Mouse (Mus musculus): ENCODE results near the gene Stra8. TPM values are rescaled to one million over a fixed set of nuclear protein-coding genes. Genes with fewer than 3 reads are reported as not detected.

Gene Stra8
- polyA plus RNA-seq, 1 experiment from 2014 or later, result 0.10 TPM

DNA sequence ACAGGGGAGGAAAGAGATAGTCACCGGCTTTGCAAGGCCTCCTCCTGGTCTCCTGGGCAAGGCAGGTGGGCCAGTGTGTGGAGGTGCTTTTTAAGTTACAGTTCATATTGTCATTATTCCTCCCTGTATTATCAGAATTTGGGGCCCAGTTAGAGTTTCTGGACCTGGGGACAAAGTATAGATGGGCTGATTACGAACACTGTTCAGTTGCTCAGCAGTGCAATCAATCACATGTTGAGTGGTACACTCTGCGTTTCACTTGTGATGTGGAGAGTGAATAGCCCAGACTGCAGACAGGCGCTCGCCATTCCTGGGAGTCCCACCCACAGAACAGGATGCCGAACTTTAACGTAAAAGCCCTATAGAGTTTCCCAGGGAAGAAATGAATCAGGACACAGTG, 35.2 kb upstream of the Stra8 start:
- Histone ChIP-seq H3K27ac (ENCODE audit: low read length) (no peak overlapping the region), H3K9ac (replicated peaks; ENCODE audit: low read depth) (no peak overlapping the region), H3K4me3 (ENCODE audit: low read depth, low read length) (no peak overlapping the region), H3K36me3 (ENCODE audit: insufficient read depth, low read length) (peaks cover 29% of the 10 kb centered on the region; the same call in 1 of the 2 replicates), H3K27me3 (replicated peaks; ENCODE audit: insufficient read depth, low read length) (no peaks in the 10 kb centered on the region), H3K9me3 (ENCODE audit: low read length) (no peaks in the 10 kb centered on the region), H3K4me2 (replicated peaks; ENCODE audit: low read depth, low read length) (no peak overlapping the region), H3K4me1 (ENCODE audit: insufficient read depth, low read depth, low read length) (no peaks in the 10 kb centered on the region)
- DNase-seq (ENCODE audit: low spot score) (no peak), ATAC-seq (no peak)
- 86% methylated on average over 7 of the region's 7 CpGs for WGBS
- TF ChIP-seq CTCF (IDR thresholded peaks at IDR 0.05) (no peak), EP300 (IDR thresholded peaks at IDR 0.05) (no peak)

- Histone ChIP-seq H3K27me3 (replicated peaks; ENCODE audit: insufficient read depth, low read length) (no peaks in the 10 kb centered on the region), H3K4me2 (replicated peaks; ENCODE audit: low read depth, low read length) (no peak overlapping the region), H3K27ac (ENCODE audit: low read length) (no peak overlapping the region), H3K4me3 (ENCODE audit: low read depth, low read length) (no peak overlapping the region), H3K36me3 (ENCODE audit: insufficient read depth, low read length) (peaks cover 41% of the 10 kb centered on the region; the same call in 1 of the 2 replicates), H3K9ac (replicated peaks; ENCODE audit: low read depth) (no peak overlapping the region), H3K4me1 (ENCODE audit: insufficient read depth, low read depth, low read length) (no peaks in the 10 kb centered on the region), H3K9me3 (ENCODE audit: low read length) (no peaks in the 10 kb centered on the region)
- 81% methylated on average over 6 of the region's 6 CpGs for whole genome bisulfite sequencing
- no peak for ATAC-seq
- no peak for DNase-seq (ENCODE audit: low spot score)
- TF ChIP-seq EP300 (IDR thresholded peaks at IDR 0.05) (no peak), CTCF (IDR thresholded peaks at IDR 0.05) (no peak)
Observed at GRCm38 (mm10) chr6:34887131-34887850, 32.7 kb upstream of the Stra8 start.

- TF ChIP-seq EP300 (IDR thresholded peaks at IDR 0.05) (no peak), CTCF (IDR thresholded peaks at IDR 0.05) (no peak)
- no peaks in the 10 kb centered on the region for H3K4me1 ChIP-seq (ENCODE audit: insufficient read depth, low read depth, low read length)
- no peaks in the 10 kb centered on the region for H3K27me3 ChIP-seq (replicated peaks; ENCODE audit: insufficient read depth, low read length)
- H3K4me3 ChIP-seq (ENCODE audit: low read depth, low read length), result no peak overlapping the region
- H3K9ac ChIP-seq (replicated peaks; ENCODE audit: low read depth), result no peak overlapping the region
- no peak overlapping the region for H3K27ac ChIP-seq (ENCODE audit: low read length)
- no peak for ATAC-seq
- WGBS, result 77% methylated on average over 4 of the region's 4 CpGs
- H3K9me3 ChIP-seq (ENCODE audit: low read length), result no peaks in the 10 kb centered on the region
- no peak for DNase-seq (ENCODE audit: low spot score)
- H3K4me2 ChIP-seq (replicated peaks; ENCODE audit: low read depth, low read length), result no peak overlapping the region
- H3K36me3 ChIP-seq (ENCODE audit: insufficient read depth, low read length), result peaks cover 37% of the 10 kb centered on the region; the same call in 1 of the 2 replicates
Observed at GRCm38 (mm10) chr6:34889185-34889584, 30.8 kb upstream of the Stra8 start.

- H3K9ac ChIP-seq (replicated peaks; ENCODE audit: low read depth), result no peak overlapping the region
- no peak overlapping the region for H3K4me3 ChIP-seq (ENCODE audit: low read depth, low read length)
- ATAC-seq (no peak), DNase-seq (ENCODE audit: low spot score) (no peak)
- H3K27me3 ChIP-seq (replicated peaks; ENCODE audit: insufficient read depth, low read length), result no peaks in the 10 kb centered on the region
- H3K9me3 ChIP-seq (ENCODE audit: low read length), result no peaks in the 10 kb centered on the region
- no peak overlapping the region for H3K4me2 ChIP-seq (replicated peaks; ENCODE audit: low read depth, low read length)
- TF ChIP-seq EP300 (IDR thresholded peaks at IDR 0.05) (no peak), CTCF (IDR thresholded peaks at IDR 0.05) (no peak)
- WGBS, result 90% methylated on average over 7 of the region's 7 CpGs
- H3K27ac ChIP-seq (ENCODE audit: low read length), result no peak overlapping the region
- H3K4me1 ChIP-seq (ENCODE audit: insufficient read depth, low read depth, low read length), result no peaks in the 10 kb centered on the region
- peaks cover 8% of the 10 kb centered on the region; the same call in 1 of the 2 replicates for H3K36me3 ChIP-seq (ENCODE audit: insufficient read depth, low read length)
Observed at GRCm38 (mm10) chr6:34895569-34895968, 24.4 kb upstream of the Stra8 start.

DNA sequence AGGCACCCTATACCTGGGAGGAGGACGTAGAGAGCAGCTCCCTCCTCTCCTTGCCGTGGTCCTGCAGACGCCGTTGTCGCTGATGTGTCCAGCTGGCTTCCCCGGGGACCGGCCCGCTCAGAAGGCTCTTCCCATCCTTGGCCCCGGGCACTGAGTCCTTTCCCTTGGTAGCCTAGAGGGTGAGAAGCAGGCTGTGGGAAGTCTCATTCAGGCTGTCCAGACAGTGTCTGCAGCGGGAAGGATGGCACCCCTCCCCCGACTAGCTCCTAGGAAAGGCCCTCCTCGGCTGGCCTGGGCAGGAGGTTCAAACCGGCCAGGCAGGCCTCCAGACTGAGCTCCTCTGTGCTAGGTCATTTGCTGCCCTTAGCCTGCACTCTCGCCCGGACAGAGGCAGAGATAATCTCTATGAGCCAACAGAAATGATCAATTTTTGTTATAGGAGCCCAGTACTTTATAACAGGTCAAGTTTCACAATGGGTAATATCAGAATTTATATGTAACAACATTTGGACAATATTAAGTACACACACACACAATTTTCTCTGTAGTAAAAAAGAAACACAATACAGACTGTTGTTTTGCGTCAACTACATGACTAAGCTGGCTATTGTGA, 23.7 kb upstream of the Stra8 start:
- Histone ChIP-seq H3K9me3 (ENCODE audit: low read length) (no peaks in the 10 kb centered on the region), H3K36me3 (ENCODE audit: insufficient read depth, low read length) (0 out of 2 replicates have a peak, but pooled peaks cover under 1% of the 10 kb centered on the region), H3K4me3 (ENCODE audit: low read depth, low read length) (no peak overlapping the region), H3K27ac (ENCODE audit: low read length) (no peak overlapping the region), H3K27me3 (replicated peaks; ENCODE audit: insufficient read depth, low read length) (no peaks in the 10 kb centered on the region), H3K4me1 (ENCODE audit: insufficient read depth, low read depth, low read length) (no peaks in the 10 kb centered on the region), H3K9ac (replicated peaks; ENCODE audit: low read depth) (no peak overlapping the region), H3K4me2 (replicated peaks; ENCODE audit: low read depth, low read length) (no peak overlapping the region)
- WGBS, result 60% methylated on average over 15 of the region's 16 CpGs
- ATAC-seq (no peak), DNase-seq (ENCODE audit: low spot score) (no peak)
- TF ChIP-seq EP300 (IDR thresholded peaks at IDR 0.05) (no peak), CTCF (IDR thresholded peaks at IDR 0.05) (no peak)

DNA sequence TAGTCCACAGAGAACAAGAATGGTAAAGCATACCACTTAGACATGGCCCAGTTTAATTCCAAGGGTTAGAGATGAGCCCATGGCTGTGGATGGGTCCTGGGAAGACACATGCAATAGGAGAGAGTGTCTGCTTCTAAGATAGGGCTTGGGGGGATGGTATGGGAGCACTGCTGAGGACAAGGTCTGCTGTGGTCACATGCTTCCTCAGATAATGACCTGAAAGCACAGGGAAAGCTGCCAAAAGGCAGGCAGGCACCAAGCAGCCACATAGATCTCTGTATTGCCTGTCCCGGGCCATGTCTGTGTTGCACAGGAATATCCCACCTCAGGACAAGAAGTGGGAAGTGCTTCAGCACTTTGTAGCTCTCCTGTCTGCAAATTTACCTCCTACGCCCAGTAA, 20.8 kb upstream of the Stra8 start:
- Histone ChIP-seq H3K9ac (replicated peaks; ENCODE audit: low read depth) (no peak overlapping the region), H3K4me2 (replicated peaks; ENCODE audit: low read depth, low read length) (no peak overlapping the region), H3K4me3 (ENCODE audit: low read depth, low read length) (no peak overlapping the region), H3K36me3 (ENCODE audit: insufficient read depth, low read length) (no peaks in the 10 kb centered on the region), H3K9me3 (ENCODE audit: low read length) (no peaks in the 10 kb centered on the region), H3K27ac (ENCODE audit: low read length) (no peak overlapping the region), H3K4me1 (ENCODE audit: insufficient read depth, low read depth, low read length) (no peaks in the 10 kb centered on the region), H3K27me3 (replicated peaks; ENCODE audit: insufficient read depth, low read length) (no peaks in the 10 kb centered on the region)
- no peak for ATAC-seq
- no peak for DNase-seq (ENCODE audit: low spot score)
- TF ChIP-seq CTCF (IDR thresholded peaks at IDR 0.05), result no peak
- TF ChIP-seq EP300 (IDR thresholded peaks at IDR 0.05), result no peak
- 72% methylated on average over 2 of the region's 2 CpGs for WGBS

Measured in lung, postnatal 0 days (tissue).